ENCODE assay signal across 10 mouse cellular contexts in genomic region chr13:55420018-55420932, GRCm38 (mm10). TPM values are rescaled to one million over a fixed set of nuclear protein-coding genes. Genes with fewer than 3 reads are reported as not detected.
DNase-seq lines count a peak whose midpoint lies in the region; ATAC-seq lines count a peak whose summit lies in the region.
"Had no signal": no experiment of that assay in that cellular context is flagged by ENCODE, and none has a peak within 500 bp of the region (broad histone marks: within the 10 kb centered on the region; RNA-seq: fewer than 3 reads in every experiment).

No protein-coding gene starts in this region.

- H3K4me3 ChIP-seq in kidney, embryonic 15.5 days (replicated peaks): peak overlapping the region; percentile 30
- H3K4me3 ChIP-seq in hindbrain, embryonic 12.5 days: no peak overlapping the region
- no peak overlapping the region for H3K4me3 ChIP-seq in midbrain, embryonic 11.5 days (ENCODE audit: low read depth, low read length)

- DNase-seq in kidney, adult 8-10 months: no peak
- DNase-seq in midbrain, embryonic 11.5 days (ENCODE audit: low spot score, missing footprints): peak; percentile 86
- no peak for DNase-seq in gastrocnemius, adult 18-20 months (ENCODE audit: low spot score)
- DNase-seq in kidney, adult 18-20 months: no peak

- H3K9ac ChIP-seq in kidney, embryonic 15.5 days: no peak overlapping the region
- H3K9ac ChIP-seq in hindbrain, embryonic 12.5 days: no peak overlapping the region
- no peak overlapping the region for H3K9ac ChIP-seq in midbrain, embryonic 11.5 days (ENCODE audit: low read length)

- no peak overlapping the region for H3K27ac ChIP-seq in kidney, embryonic 15.5 days
- no peak overlapping the region for H3K27ac ChIP-seq in hindbrain, embryonic 12.5 days
- no peak overlapping the region for H3K27ac ChIP-seq in midbrain, embryonic 11.5 days (ENCODE audit: low read depth, low read length)

- no peaks in the 10 kb centered on the region for H3K9me3 ChIP-seq in kidney, embryonic 15.5 days (replicated peaks)
- no peaks in the 10 kb centered on the region for H3K9me3 ChIP-seq in hindbrain, embryonic 12.5 days (replicated peaks)
- H3K9me3 ChIP-seq in midbrain, embryonic 11.5 days (ENCODE audit: control insufficient read depth, low read length): no peaks in the 10 kb centered on the region

- H3K36me3 ChIP-seq in kidney, embryonic 15.5 days: no peaks in the 10 kb centered on the region
- H3K36me3 ChIP-seq in hindbrain, embryonic 12.5 days: no peaks in the 10 kb centered on the region
- no peaks in the 10 kb centered on the region for H3K36me3 ChIP-seq in midbrain, embryonic 11.5 days (ENCODE audit: control insufficient read depth, insufficient read depth, low read length)

- H3K27me3 ChIP-seq in kidney, embryonic 15.5 days: peaks cover 50% of the 10 kb centered on the region
- H3K27me3 ChIP-seq in hindbrain, embryonic 12.5 days: peaks cover 62% of the 10 kb centered on the region
- peaks cover 44% of the 10 kb centered on the region for H3K27me3 ChIP-seq in midbrain, embryonic 11.5 days (ENCODE audit: control insufficient read depth, insufficient read depth, low read length)

- peaks cover 23% of the 10 kb centered on the region for H3K4me1 ChIP-seq in kidney, embryonic 15.5 days
- H3K4me1 ChIP-seq in hindbrain, embryonic 12.5 days: peaks cover 10% of the 10 kb centered on the region
- H3K4me1 ChIP-seq in midbrain, embryonic 11.5 days (ENCODE audit: control insufficient read depth, insufficient read depth, low read length): peaks cover 2% of the 10 kb centered on the region; the same call in 1 of the 2 replicates

- H3K4me2 ChIP-seq in kidney, embryonic 15.5 days: peak overlapping the region; percentile 56
- H3K4me2 ChIP-seq in hindbrain, embryonic 12.5 days (replicated peaks): no peak overlapping the region
- 0 out of 2 replicates have a peak overlapping the region, but pooled peaks have one; percentile 39 for H3K4me2 ChIP-seq in midbrain, embryonic 11.5 days

- WGBS in kidney, embryonic 15.5 days: 30% methylated on average over 51 of the region's 51 CpGs
- 25% methylated on average over 51 of the region's 51 CpGs for WGBS in hindbrain, embryonic 12.5 days
- WGBS in midbrain, embryonic 11.5 days: 34% methylated on average over 51 of the region's 51 CpGs

- 0 out of 2 replicates have a peak, but pooled peaks have one; percentile 15 for ATAC-seq in kidney, embryonic 15.5 days (replicated peaks; ENCODE audit: low FRiP score)
- 0 out of 2 replicates have a peak, but pooled peaks have one; percentile 19 for ATAC-seq in common myeloid progenitor, adult 5-6 weeks (replicated peaks; ENCODE audit: low read depth, poor library complexity, severe bottlenecking)
- ATAC-seq in hindbrain, embryonic 12.5 days (ENCODE audit: low FRiP score): peak; percentile 31; the same call in 1 of the 2 replicates
- no peak for ATAC-seq in midbrain, embryonic 11.5 days (ENCODE audit: low FRiP score)
- ATAC-seq in monocyte, adult 5-6 weeks (replicated peaks; ENCODE audit: insufficient number of reproducible peaks, low FRiP score, low TSS enrichment, poor library complexity, severe bottlenecking): no peak
- ATAC-seq: Patski had no signal

RNA-seq across cellular contexts. Expression of gene Pfn3, which starts 5.2 kb away (rescaled TPM):
- polyA plus RNA-seq in kidney, embryonic 15.5 days (2015; fragmentation: Nextera tagmentation; extraction: Ambion mirVana): not detected in 2 replicates
- not detected in 2 replicates for total RNA-seq in common myeloid progenitor, adult 5-6 weeks (2017)
- polyA plus RNA-seq in hindbrain, embryonic 12.5 days (2016; fragmentation: Nextera tagmentation; extraction: Ambion mirVana): not detected in 2 replicates
- not detected in 2 replicates for polyA plus RNA-seq in midbrain, embryonic 11.5 days (2014; fragmentation: Nextera tagmentation; extraction: Ambion mirVana)
- not detected for total RNA-seq in gastrocnemius, adult 18-20 months (2021)
- not detected in 3 replicates for total RNA-seq in monocyte, adult 5-6 weeks (2017)
- total RNA-seq: left cerebral cortex, adult 18-20 months had no signal
- polyA plus RNA-seq: Patski had no signal

RNA-seq across cellular contexts. Expression of gene F12, which starts 6.3 kb away (rescaled TPM):
- polyA plus RNA-seq in kidney, embryonic 15.5 days (2015; fragmentation: Nextera tagmentation; extraction: Ambion mirVana): 0.59 and 2.1 TPM in 2 replicates
- not detected in 2 replicates for total RNA-seq in common myeloid progenitor, adult 5-6 weeks (2017)
- polyA plus RNA-seq in hindbrain, embryonic 12.5 days (2016; fragmentation: Nextera tagmentation; extraction: Ambion mirVana): 0.16 TPM in 1 of 2 replicates, not detected in the other
- polyA plus RNA-seq in midbrain, embryonic 11.5 days (2014; fragmentation: Nextera tagmentation; extraction: Ambion mirVana): 0.14 TPM in 1 of 2 replicates, not detected in the other
- under 1 TPM in 1 of 2 experiments, not detected in 1; 0.12 TPM for total RNA-seq in gastrocnemius, adult 18-20 months (2021)
- 0.11 to 0.95 TPM in 2 of 3 replicates, not detected in the other for total RNA-seq in monocyte, adult 5-6 weeks (2017)
- polyA plus RNA-seq: Patski had no signal

RNA-seq across cellular contexts. Expression of gene Slc34a1, which starts 22.3 kb away (rescaled TPM):
- 163 and 180 TPM in 2 replicates for polyA plus RNA-seq in kidney, embryonic 15.5 days (2015; fragmentation: Nextera tagmentation; extraction: Ambion mirVana)
- total RNA-seq in common myeloid progenitor, adult 5-6 weeks (2017): not detected in 2 replicates
- 0.10 TPM in 1 of 2 replicates, not detected in the other for polyA plus RNA-seq in hindbrain, embryonic 12.5 days (2016; fragmentation: Nextera tagmentation; extraction: Ambion mirVana)
- polyA plus RNA-seq in midbrain, embryonic 11.5 days (2014; fragmentation: Nextera tagmentation; extraction: Ambion mirVana): not detected in 2 replicates
- under 1 TPM in 1 of 2 experiments, not detected in 1; 0.66 TPM for total RNA-seq in gastrocnemius, adult 18-20 months (2021)
- not detected in 3 replicates for total RNA-seq in monocyte, adult 5-6 weeks (2017)
- total RNA-seq: left cerebral cortex, adult 18-20 months had no signal
- polyA plus RNA-seq: Patski had no signal

RNA-seq across cellular contexts. Expression of gene Grk6, which starts 24.6 kb away (rescaled TPM):
- polyA plus RNA-seq in kidney, embryonic 15.5 days (2015; fragmentation: Nextera tagmentation; extraction: Ambion mirVana): 41.6 and 45.9 TPM in 2 replicates
- 68.9 and 84.5 TPM in 2 replicates for total RNA-seq in common myeloid progenitor, adult 5-6 weeks (2017)
- polyA plus RNA-seq in hindbrain, embryonic 12.5 days (2016; fragmentation: Nextera tagmentation; extraction: Ambion mirVana): 48.9 and 54.4 TPM in 2 replicates
- 42.0 and 52.3 TPM in 2 replicates for polyA plus RNA-seq in midbrain, embryonic 11.5 days (2014; fragmentation: Nextera tagmentation; extraction: Ambion mirVana)
- total RNA-seq in gastrocnemius, adult 18-20 months (2021): 10 to 100 TPM in 1 of 2 experiments, 1 to 10 TPM in 1; 8.6 to 10.4 TPM
- total RNA-seq in monocyte, adult 5-6 weeks (2017): 179 to 219 TPM (median 207 TPM) in 3 replicates

RNA-seq across cellular contexts. Expression of gene Prr7, which starts 43.8 kb away (rescaled TPM):
- 0.70 and 0.75 TPM in 2 replicates for polyA plus RNA-seq in kidney, embryonic 15.5 days (2015; fragmentation: Nextera tagmentation; extraction: Ambion mirVana)
- 0.27 TPM in 1 of 2 replicates, not detected in the other for total RNA-seq in common myeloid progenitor, adult 5-6 weeks (2017)
- polyA plus RNA-seq in hindbrain, embryonic 12.5 days (2016; fragmentation: Nextera tagmentation; extraction: Ambion mirVana): 1.1 and 1.5 TPM in 2 replicates
- polyA plus RNA-seq in midbrain, embryonic 11.5 days (2014; fragmentation: Nextera tagmentation; extraction: Ambion mirVana): 2.8 and 3.0 TPM in 2 replicates
- total RNA-seq in gastrocnemius, adult 18-20 months (2021): under 1 TPM in 1 of 2 experiments, not detected in 1; 0.21 TPM
- 2.2 to 3.8 TPM in 2 of 3 replicates, not detected in the other for total RNA-seq in monocyte, adult 5-6 weeks (2017)

Comparison
In these comparisons a context has a peak if more than half of its experiments do, and no peak if none do; other contexts are left out.
1. ATAC-seq: peak in kidney, embryonic 15.5 days (single experiment), common myeloid progenitor, adult 5-6 weeks (single experiment) and hindbrain, embryonic 12.5 days (single experiment); none in midbrain, embryonic 11.5 days (single experiment) and monocyte, adult 5-6 weeks (single experiment).